Mouse (Mus musculus): ENCODE results near the gene Gm9964. TPM values are rescaled to one million over a fixed set of nuclear protein-coding genes. Genes with fewer than 3 reads are reported as not detected.
"Not testable (repeated sequence)": the region's sequence is repeated elsewhere in the genome, so short reads cannot be mapped to it uniquely, and the experiment has no call there.

Gene Gm9964
- total RNA-seq, 4 experiments from 2014 or later, result 0.74 to 2.0 (median 0.98) TPM; not detected in 1

- no peak for DNase-seq (ENCODE audit: low spot score in 2 of 2)
Observed at GRCm38 (mm10) chr11:79299719-79300431, 3.2 kb upstream of the Gm9964 start.

DNA sequence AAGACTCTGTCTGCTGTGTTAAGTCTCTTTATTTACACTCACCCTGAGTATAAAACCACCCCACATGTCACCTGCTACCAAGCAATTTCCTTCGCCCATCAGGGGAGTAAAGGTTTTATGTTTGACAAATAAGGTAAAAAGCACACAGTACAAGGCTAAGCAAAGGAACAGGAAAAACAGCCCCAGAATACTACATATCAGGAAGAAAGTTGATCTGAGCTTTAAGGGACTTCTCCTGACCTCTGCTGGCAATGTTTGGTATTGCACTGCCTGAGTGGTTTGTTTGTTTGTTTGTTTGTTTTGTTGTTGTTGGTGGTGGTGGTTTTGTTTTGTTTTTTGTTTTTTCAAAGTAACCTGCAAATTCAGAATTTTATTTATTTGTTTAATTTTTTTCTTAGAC is 539 bp downstream of the Gm9964 start:
- DNase-seq (ENCODE audit: low spot score in 2 of 2), result peak in 1 of 2 experiments; percentile 45

DNA sequence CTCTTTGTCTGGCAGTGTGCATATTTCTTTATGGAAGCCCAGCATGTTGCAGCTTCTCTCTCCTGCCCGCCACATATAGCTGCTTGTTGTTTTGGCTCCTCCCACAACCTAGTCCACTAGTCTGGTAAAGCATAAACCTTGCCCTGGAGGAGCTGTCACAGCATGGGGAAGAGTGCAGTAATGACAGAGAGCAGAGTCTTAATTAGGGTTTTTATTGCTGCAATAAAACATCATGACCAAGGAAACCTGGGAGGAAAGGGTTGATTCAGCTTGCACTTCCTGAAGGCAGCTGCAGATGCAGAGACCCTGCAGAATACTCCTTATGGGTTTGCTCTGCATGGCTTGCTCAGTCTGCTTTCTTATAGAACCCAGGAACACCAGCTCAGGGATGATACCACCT is 2.7 kb downstream of the Gm9964 start:
- no peak for DNase-seq (ENCODE audit: low spot score in 2 of 2)

GRCm38 (mm10) chr11:79293025-79293424 is 3.7 kb downstream of the Gm9964 start:
- no peak for DNase-seq (ENCODE audit: low spot score in 2 of 2)

- DNase-seq (ENCODE audit: low spot score in 2 of 2), result no peak
Observed at GRCm38 (mm10) chr11:79292130-79292529, 4.6 kb downstream of the Gm9964 start.

DNA sequence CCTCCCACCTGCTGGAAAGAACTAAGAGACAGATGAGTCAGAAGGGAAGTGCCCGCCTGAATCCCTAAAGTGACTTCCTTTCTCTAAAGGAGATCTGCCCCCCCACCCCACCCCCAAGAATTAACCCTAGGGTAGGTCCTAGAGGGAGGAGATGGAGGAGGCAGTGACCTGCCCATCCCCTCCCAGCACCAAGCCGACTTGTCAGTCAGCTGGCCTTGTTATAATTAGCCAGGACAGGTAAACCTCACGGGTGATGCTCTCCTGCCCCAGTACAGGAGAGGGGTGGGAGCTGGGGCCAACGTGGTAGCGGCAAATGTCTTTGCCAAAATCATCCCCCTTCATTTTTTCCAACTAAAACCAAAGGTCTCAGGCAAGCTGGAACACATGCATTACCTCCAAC is 5.1 kb downstream of the Gm9964 start:
- DNase-seq (ENCODE audit: low spot score in 2 of 2), result no peak

DNA sequence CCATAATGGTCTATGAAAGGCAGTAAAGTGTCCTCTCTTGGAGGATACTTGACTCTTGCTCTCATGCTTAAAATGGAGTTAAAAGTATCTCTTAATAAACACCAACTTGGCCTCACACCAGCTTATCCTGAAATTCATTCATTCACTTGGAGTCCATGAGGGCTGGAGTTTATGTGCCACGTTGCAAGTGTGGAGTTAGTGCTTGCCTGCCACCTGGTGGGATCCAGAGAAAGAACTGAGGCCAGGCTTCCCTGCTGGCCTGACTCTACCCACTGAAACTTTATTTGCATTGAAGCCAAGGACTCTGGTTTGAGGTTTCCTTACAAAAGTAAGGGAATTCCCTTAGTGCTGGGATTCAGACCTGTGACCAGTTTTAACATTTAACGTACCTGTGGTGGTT is 6.2 kb downstream of the Gm9964 start:
- no peak for DNase-seq (ENCODE audit: low spot score in 2 of 2)

GRCm38 (mm10) chr11:79288913-79289640 is 7.6 kb downstream of the Gm9964 start:
- no peak for DNase-seq (ENCODE audit: low spot score in 2 of 2)

- DNase-seq (ENCODE audit: low spot score in 2 of 2), result no peak
Observed at GRCm38 (mm10) chr11:79288278-79288843, 8.3 kb downstream of the Gm9964 start.

DNA sequence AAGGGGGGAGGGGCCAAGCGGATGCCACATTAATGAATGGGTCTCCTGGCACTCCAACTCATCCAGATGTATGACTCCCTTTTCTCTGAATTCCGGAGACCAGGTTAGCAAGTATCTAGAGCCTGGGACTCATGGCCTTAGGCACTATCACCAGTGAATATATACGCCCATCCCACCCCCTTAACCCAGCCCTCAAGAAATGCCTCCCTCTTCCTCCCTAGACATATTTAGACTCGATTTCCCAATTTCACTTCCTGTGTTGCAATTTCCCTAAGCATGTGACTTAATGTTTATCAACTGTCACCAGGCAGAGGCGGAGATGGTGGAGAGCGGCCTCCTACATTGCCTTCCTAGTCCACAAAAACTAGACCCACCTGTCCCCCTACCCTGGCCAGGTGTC is 9.3 kb downstream of the Gm9964 start:
- DNase-seq (ENCODE audit: low spot score in 2 of 2), result no peak

DNA sequence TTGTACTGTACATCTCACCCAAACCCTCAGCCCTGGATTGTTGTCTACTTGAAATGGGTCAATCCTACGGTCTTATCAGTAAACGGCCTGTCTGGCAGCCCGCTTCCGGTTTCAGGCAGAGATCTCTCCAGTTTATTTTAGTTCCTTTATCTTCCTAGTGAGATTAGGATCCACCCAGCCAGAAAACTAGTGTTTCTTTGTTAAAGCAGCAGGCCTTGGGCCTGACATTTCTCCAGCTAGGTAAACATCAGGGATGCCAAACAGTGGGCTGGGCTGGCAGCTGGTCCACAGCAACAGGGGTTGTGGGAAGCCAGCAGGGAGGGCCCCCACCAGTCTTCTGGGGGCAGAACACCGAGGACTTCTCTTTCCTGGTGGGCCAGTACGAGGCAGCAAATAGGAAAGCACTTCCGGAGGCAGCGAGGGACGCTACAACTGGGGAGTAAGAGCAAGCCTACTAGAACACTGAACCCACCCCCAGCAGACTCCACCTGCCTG is 10.4 kb downstream of the Gm9964 start:
- DNase-seq (ENCODE audit: low spot score in 2 of 2), result no peak

DNA sequence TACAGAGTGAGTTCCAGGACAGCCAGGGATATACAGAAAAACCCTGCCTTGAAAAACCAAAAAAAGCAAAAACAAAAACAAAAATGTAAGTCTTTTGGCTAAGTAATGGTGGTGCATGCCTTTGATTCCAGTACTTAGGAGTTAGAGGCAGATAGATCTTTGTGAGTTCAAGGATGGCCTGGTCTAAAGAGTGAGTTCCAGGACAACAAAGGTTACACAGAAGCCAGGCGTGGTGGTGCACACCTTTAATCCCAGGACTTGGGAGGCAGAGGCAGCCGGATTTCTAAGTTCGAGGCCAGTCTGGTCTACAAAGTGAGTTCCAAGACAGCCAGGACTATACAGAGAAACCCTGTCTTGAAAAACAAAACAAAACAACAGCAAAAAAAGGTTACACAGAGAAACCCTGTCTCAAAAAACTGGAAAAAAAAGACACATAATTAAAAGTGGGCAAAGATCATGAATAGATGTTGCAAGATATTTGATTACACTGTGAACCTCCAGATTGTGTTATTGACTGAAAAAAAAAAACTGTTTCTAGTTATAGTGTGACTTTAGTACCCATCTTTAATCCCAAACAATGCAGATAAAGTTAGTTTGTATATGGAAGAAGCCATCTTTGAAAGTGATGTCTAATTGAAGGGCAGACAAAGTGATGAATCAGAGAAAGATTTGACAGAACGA is 13.2 kb downstream of the Gm9964 start:
- no peak for DNase-seq (ENCODE audit: low spot score in 2 of 2)

- no peak for DNase-seq (ENCODE audit: low spot score in 2 of 2)
Observed at GRCm38 (mm10) chr11:79281396-79281795, 15.3 kb downstream of the Gm9964 start.

DNA sequence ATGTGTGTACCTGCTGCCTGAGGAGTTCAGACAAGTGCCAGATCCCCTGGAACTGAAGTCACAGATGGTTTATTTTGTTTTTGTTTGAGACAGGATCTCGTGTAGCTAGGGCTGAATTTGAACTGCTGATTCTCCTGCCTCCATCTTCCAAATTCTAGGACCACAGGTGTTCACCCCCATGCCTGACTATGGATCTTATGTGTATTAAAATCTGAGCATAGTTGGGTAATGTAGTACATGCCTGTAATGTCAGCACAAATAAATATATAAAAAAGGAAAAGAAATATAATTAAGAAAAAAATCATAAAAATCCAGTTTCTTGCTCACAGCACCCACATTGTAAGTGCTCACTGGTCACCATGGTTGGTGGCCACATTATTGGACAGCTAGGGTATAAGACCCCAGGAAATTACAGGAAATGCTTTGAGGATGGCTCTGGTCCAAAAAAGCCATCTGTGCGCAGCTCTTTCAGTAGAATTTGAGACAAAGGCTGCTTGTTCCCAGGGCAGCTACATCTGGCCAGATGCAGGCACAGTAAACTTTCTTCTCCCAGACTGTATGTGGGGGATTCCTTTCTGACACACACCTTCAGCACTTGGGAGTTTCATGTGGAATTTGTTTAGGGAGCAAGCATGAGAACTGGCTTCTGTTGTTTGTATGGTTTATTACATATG is 16.8 kb downstream of the Gm9964 start:
- no peak for DNase-seq (ENCODE audit: low spot score in 2 of 2)

- no peak for DNase-seq (ENCODE audit: low spot score in 2 of 2)
Observed at GRCm38 (mm10) chr11:79273757-79274156, 22.9 kb downstream of the Gm9964 start.

GRCm38 (mm10) chr11:79273039-79273438 is 23.7 kb downstream of the Gm9964 start:
- no peak for DNase-seq (ENCODE audit: low spot score in 2 of 2)

DNA sequence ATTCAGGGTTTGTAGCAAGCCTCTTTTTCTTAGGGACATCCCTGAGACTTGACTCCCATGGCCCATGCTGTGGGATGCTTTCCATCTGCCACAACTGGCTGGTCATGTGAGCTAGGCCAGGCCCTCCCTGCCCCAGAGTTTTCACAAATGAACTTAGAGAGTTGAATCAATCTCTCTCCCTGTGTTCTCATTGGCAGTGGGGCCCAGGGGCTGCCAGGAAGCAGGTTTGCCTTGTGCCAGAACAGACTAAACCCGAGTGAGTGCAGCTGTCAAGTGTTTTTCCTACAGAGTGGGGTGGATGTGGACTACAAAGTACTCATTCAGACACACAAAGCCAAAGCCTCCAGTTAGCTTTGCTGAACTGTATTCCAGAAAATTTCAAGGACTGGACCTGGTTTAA is 29.5 kb downstream of the Gm9964 start:
- peak in 1 of 2 experiments; percentile 15 for DNase-seq (ENCODE audit: low spot score in 2 of 2)

DNA sequence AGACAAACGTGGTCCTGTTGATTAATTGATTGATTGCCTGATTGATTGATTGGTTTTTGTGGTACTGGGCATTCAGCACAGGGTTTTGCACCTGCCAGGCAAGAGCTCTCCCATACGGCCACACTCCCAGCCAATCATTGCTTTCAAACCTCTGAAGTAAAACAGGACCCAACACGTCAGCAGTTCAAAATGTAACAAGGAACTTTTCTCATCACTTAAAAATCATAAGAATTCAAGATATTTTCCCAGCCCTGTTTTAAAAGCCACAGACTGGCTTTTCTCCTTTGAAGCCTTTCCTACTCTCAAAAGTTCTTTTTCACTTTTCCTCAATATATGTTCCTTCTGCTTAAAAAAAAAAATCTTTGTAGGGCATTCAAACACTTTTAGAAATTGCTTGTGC is 32.3 kb downstream of the Gm9964 start:
- no peak for DNase-seq (ENCODE audit: low spot score in 2 of 2)

DNA sequence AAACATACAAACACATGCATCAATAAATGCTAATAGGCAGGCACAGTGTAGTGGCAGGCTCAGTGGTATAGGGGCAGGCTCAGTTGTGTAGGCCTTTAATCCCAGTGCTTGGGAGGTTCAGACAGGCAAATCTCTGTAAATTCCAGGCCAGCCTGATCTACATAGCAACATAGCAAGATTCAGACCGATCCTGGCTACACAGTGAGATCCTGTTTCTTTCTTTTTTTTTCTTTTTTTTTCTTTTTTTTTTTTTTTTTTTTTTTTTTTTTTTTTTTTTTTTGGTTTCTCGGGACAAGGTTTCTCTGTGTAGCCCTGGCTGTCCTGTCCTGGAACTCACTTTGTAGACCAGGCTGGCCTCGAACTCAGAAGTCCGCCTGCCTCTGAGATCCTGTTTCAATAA is 36.6 kb downstream of the Gm9964 start:
- DNase-seq (ENCODE audit: low spot score in 2 of 2), result not testable (repeated sequence)

- DNase-seq (ENCODE audit: low spot score in 2 of 2), result no peak
Observed at GRCm38 (mm10) chr11:79258738-79259137, 38.0 kb downstream of the Gm9964 start.

- DNase-seq (ENCODE audit: low spot score in 2 of 2), result peak; percentile 88 to 95
Observed at GRCm38 (mm10) chr11:79254391-79255098, 42.2 kb downstream of the Gm9964 start, which contains the start of gene Wsb1. Wsb1 (minus strand) TSS chr11:79254671.

Data from left cerebral cortex, adult 8-10 months (tissue).